Mouse (Mus musculus) embryonic stem cell, embryonic (primary cell): ENCODE data around the gene Mrm3.

Experiments
- CTCF ChIA-PET, 4 experiments: fragments of 300-600 bp in 2 of 4; fragments of 350-600 bp in 2 of 4; sonication (Branson Sonifier 250); formaldehyde crosslinking; loops; one replicate each; lab custom pipeline; 2022; ENCODE audit warnings: inconsistent platforms in 2 of 4; lab: Charles Lee
- POLR2A ChIA-PET, 4 experiments: fragments of 300-600 bp in 2 of 4; fragments of 350-600 bp in 2 of 4; sonication (Branson Sonifier 250); formaldehyde crosslinking; loops; one replicate each; lab custom pipeline; 2022; ENCODE audit warnings: antibody characterized with exemption in 4 of 4, inconsistent platforms in 1 of 4; lab: Charles Lee

Mrm3 gene

DNA sequence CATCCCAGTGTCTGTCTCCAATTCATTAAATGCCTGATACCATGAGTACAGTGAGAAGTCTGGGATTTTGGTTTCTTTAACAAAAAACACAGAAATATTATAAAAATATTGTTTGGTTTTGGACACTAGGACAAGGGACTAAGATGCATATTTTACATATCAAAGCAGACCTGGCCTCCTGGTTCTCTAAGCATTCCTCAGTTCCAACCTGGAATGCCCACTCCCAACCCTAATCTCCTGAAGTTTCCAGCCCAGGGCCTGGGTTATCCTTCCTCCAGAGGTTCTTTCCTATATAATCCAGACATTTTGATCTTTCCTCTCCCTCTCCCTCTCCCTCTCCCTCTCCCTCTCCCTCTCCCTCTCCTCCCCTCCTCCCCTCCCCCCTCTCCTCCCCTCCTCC, 18.5 kb upstream of the Mrm3 start:
- ChIA-PET CTCF (interaction anchor here in 3 of 4 experiments (0.7 to 0.8 kb wide), 3 partner anchors 181 to 470 kb away, joined by 4 to 11 read pairs (median 5); no protein-coding TSS in a partner anchor), POLR2A (interaction anchor here in 2 of 4 experiments (0.7 to 1.2 kb wide), 5 partner anchors 7 to 199 kb away, joined by 3 to 4 read pairs (median 3); partner anchors contain the start of genes Dbil5 (in 2 of the 2) and Gemin4 (in 2 of the 2))

DNA sequence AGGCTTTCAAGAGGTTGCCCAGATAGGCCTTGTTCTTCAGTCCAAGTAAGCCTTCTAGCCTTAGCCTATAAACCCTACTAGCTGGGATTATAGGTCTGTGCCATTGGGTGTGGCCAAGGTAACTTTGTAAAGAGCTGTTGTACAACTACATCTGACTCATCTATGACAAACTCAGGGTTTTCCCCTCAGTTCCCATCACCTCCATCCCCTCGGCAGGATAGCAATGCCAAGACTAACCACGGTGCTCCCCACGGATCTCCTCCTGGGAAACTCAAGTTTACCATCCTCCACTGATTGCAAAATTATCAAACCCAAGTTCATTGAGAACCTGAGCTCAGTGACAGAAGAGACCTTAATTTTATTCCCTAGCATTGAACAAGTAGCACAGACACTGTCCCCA, 7.4 kb upstream of the Mrm3 start:
- ChIA-PET POLR2A (interaction anchor here in 1 of 4 experiments (2.0 kb wide), 1 partner anchor 19 kb away, joined by 6 read pairs; the partner anchor contains the start of genes Dbil5 and Gemin4), CTCF (interaction anchor here in 1 of 4 experiments (1.5 kb wide), 1 partner anchor 19 kb away, joined by 3 read pairs; the partner anchor contains the start of genes Dbil5 and Gemin4)

DNA sequence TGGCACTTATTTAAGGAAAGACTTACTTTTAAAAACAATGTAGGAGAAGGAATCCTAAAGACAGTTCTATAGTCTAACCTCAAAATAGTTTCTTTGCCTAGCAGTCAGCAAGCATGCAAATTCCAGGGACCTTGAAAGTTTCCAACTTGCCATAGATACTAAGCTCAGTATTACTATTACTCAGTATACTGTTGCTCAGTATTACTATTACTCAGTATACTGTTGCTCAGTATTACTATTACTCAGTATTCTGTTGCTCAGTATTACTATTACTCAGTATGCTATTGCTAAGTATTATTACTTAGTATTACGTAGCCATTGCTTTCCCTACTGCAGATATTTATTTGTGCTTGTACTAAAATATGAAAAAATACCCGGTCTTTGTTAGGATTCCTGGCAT, 3.8 kb upstream of the Mrm3 start:
- POLR2A ChIA-PET = interaction anchor here in 3 of 4 experiments (0.8 to 2.5 kb wide), 5 partner anchors 8 to 167 kb away, joined by 3 to 5 read pairs (median 4); partner anchors contain the start of genes Dbil5 (in 1 of the 3), Gemin4 (in 1 of the 3) and Timm22 (in 1 of the 3)
- CTCF ChIA-PET = interaction anchor here in 1 of 4 experiments (1.5 kb wide), 1 partner anchor 147 kb away, joined by 3 read pairs; no protein-coding TSS in a partner anchor

DNA sequence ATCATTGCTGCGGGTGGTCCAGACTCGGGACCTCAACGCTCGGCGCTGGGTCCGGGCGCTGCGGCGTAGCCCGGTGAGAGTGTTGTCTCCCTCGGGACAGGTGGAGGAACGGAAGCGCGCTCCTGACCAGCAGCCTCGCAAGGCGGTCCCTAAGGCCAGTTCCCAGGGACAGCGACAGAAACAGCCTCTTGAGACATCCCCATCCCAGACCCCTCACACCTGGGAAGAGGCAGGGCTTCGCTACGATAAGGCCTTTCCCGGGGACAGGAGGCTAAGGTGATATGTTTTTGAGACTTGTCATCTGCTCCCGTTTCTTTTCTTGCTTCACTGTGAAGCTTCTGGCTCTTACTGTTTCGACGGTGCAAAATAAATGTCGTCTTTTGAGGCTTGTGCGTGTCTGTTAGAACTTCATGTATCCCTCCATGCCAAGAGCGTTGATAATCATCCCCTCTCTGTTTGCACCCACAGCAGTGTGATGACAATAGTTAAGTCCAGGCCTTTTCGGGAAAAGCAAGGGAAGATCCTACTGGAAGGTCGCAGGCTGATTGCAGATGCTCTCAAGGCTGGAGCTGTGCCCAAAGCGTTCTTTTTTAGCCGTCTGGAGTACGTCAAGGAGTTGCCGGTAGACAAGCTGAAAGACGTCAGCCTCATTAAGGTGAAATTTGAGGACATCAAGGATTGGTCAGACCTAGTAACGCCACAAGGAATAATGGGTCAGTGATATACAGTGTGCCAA, 464 bp downstream of the Mrm3 start:
- POLR2A ChIA-PET = interaction anchor here (0.6 to 2.4 kb wide), 25 partner anchors 9 to 497 kb away, joined by 3 to 11 read pairs (median 4); partner anchors contain the start of genes Dbil5 (in 2 of the 4), Gemin4 (in 2 of the 4), Nxn (in 1 of the 4) and Timm22 (in 1 of the 4)
- CTCF ChIA-PET = interaction anchor here (0.6 to 1.4 kb wide), 6 partner anchors 9 to 167 kb away, joined by 3 to 5 read pairs (median 4); partner anchors contain the start of gene Timm22 (in 1 of the 4)

DNA sequence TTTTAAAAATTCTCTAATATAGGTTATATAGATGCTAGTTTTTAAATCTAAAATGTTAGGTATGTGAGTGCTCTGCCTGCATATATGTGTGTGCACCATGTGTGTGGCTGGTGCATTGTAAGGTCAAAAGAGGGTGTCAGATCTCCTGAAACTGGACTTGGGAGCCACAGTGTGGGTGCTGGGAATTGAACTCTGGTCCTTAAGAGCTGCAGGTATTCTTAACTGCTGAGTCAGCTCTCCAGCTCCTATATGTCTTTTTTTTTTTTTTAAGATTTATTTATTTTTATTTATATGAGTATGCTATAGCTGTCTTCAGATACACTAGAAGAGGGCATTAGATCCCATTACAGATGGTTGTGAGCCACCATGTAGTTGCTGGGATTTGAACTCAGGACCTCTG, 2.9 kb downstream of the Mrm3 start:
- CTCF ChIA-PET = interaction anchor here in 2 of 4 experiments (0.7 to 2.2 kb wide), 6 partner anchors 29 to 164 kb away, joined by 3 to 6 read pairs (median 3); partner anchors contain the start of genes Nxn (in 2 of the 2), Dbil5 (in 1 of the 2), Gemin4 (in 1 of the 2) and Timm22 (in 1 of the 2)
- POLR2A ChIA-PET = interaction anchor here in 1 of 4 experiments (0.9 to 1.4 kb wide), 2 partner anchors 38 to 161 kb away, joined by 3 to 5 read pairs; partner anchors contain the start of gene Timm22

DNA sequence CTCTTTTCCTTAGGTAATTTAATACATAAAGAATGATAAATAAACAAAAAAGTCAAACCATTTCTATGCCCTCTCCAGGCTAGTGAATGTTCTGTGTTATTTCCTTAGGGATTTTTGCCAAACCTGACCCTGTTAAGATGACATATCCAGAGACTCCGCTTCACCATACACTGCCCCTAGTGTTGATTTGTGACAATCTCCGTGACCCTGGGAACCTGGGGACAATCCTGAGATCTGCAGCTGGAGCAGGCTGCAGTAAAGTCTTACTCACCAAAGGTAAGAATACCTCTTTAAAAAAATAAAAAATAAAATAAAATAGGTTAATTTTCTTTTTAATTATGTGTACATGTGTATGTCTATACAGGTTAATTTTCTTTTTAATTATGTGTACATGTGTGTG, 3.7 kb downstream of the Mrm3 start:
- CTCF ChIA-PET = interaction anchor here in 3 of 4 experiments (0.5 to 2.2 kb wide), 10 partner anchors 17 to 207 kb away, joined by 3 to 9 read pairs (median 4); partner anchors contain the start of genes Nxn (in 2 of the 3) and Timm22 (in 1 of the 3)
- POLR2A ChIA-PET = no interaction called here

DNA sequence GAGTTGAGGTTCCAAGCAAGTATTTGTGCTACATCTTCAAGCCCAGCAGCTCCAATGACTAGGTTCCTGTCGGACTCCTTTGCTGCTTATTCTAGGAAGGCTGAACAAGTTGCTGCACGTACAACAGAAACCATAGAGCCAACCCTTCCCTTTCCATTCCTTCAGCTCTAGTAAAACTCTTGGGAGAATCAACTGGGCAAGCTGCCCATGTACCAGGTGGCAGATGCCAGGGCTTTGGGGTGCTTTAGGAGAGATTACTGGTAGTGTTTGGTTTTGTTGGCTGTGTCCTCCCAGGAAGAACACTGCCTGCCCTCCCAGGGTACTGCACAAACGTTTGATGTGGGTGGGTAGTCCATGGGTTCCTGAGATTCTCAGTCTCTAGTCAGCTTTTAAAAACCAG, 8.5 kb downstream of the Mrm3 start:
- ChIA-PET CTCF (interaction anchor here in 3 of 4 experiments (0.5 to 3.4 kb wide), 6 partner anchors 11 to 193 kb away, joined by 3 to 51 read pairs (median 11); no protein-coding TSS in a partner anchor), POLR2A (interaction anchor here in 3 of 4 experiments (0.8 to 3.2 kb wide), 8 partner anchors 8 to 156 kb away, joined by 3 to 19 read pairs (median 8); partner anchors contain the start of genes Timm22 (in 2 of the 3), Glod4 (in 1 of the 3) and Mrm3 (in 1 of the 3))

DNA sequence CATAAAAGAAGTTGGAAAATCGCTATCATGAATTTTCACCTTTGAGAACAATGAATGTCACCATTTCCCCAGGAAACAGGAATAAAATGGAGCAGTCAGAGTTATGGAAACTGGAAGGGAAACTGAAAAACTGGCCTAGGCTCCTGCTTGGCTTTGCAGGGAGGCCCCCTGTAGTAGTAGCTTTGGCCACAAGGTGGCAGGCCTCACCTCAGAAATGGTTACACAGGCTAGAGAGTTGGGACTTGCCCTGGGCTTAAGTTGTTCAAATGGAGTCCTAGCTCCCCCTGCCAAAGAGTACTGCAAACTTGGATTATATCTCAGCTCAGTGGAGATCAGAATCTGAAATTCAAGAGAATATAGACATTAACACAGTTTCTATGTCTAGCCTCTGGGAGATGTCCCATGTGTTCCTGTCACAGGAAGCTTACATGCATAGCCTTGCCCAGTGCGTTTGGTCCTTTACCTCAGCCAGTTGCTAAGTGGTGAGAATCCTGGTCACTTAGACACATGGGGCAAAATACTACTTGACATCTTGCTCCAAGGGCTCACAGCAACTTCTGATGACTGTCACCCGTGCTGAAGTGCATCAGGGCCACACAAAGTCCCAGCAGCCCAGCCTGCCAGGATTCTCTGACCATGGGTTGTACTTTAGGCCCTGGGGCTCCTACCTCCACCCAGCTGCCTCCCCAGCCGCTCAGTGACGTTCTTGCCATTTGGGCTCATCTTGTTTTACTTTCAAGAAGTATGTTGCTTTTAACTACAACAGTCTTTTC, 9.8 kb downstream of the Mrm3 start:
- ChIA-PET CTCF (interaction anchor here (0.5 to 3.4 kb wide), 63 partner anchors 9 to 514 kb away, joined by 3 to 51 read pairs (median 5); partner anchors contain the start of genes Timm22 (in 4 of the 4), Nxn (in 3 of the 4), Glod4 (in 2 of the 4) and Mrm3 (in 2 of the 4)), POLR2A (interaction anchor here (0.5 to 3.2 kb wide), 31 partner anchors 8 to 1728 kb away, joined by 3 to 19 read pairs (median 4); partner anchors contain the start of genes Timm22 (in 4 of the 4), Nxn (in 3 of the 4), Glod4 (in 2 of the 4) and Mrm3 (in 2 of the 4))

DNA sequence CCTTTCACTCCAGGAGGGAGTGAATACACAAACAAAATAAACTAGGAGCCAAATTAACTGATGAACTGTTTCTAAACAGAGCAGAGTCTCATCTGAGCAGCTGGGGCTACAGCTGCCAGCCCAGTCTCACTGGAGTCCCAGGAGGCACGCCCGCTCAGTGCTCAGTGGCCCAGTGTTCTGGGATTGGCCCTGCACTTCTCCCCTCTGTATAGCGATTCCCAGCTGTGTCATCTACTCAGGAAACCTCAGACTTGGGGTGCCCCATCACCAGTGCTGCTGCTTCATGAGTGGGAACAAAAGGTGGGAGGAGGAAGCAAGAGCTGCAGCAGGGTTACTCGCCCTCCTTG, 10.4 kb downstream of the Mrm3 start:
- POLR2A ChIA-PET = interaction anchor here (0.5 to 3.2 kb wide), 27 partner anchors 9 to 154 kb away, joined by 3 to 19 read pairs (median 5); partner anchors contain the start of genes Timm22 (in 4 of the 4), Nxn (in 3 of the 4), Glod4 (in 2 of the 4) and Mrm3 (in 2 of the 4)
- CTCF ChIA-PET = interaction anchor here (0.6 to 3.4 kb wide), 53 partner anchors 9 to 202 kb away, joined by 3 to 51 read pairs (median 5); partner anchors contain the start of genes Timm22 (in 4 of the 4), Nxn (in 3 of the 4), Glod4 (in 2 of the 4) and Mrm3 (in 2 of the 4)

DNA sequence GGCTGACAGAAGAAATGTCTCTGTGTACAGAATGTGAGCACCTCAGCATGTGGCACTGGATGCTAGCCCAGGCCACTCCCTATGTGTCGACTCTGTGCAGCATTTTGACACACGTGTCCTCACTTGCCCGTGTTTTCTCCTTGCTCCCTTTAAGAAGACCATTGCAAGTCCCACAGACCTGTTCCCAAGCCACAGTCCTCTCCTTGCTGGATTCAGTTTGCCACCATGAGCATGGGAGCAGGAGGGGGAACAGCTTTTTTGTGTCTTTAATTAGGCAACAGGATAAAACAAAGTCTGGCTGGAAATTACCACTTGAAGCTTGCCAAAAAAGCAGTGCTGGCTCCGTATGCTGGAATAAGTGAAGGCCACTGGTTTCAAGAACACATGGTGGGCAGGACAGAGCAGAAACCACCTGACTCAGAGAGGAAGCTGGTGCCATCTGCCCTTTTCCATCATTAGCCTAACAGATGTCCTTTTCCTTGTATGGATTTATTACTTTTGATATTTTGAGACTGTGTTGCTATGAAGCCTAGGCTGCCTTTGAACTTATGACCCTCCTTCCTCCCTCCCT, 12.0 kb downstream of the Mrm3 start:
- POLR2A ChIA-PET = interaction anchor here in 1 of 4 experiments (0.5 to 1.5 kb wide), 5 partner anchors 11 to 151 kb away, joined by 3 to 5 read pairs (median 4); partner anchors contain the start of gene Timm22

DNA sequence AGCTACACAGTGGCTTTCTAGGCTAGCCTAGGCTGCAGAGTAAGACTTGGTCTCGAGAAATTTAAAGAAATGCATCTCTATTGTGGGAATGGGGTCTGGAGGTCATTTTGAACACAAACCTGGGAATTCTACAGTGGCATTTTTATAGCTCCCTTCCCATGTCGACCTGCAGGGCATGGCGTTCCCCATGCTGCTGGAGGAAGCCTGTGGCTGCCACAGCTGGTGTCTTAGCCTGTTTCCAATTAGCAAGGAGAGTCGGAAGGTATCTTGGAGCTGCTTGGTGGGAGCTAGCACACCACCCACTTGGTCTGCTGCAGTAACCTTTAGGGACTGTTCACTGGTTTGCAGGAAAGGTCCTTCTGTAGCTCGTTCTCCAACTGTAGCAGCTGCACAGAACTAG, 12.6 kb downstream of the Mrm3 start:
- CTCF ChIA-PET = interaction anchor here (0.5 to 2.7 kb wide), 13 partner anchors 14 to 154 kb away, joined by 3 to 11 read pairs (median 3); partner anchors contain the start of genes Timm22 (in 2 of the 4), Dbil5 (in 1 of the 4) and Gemin4 (in 1 of the 4)
- POLR2A ChIA-PET = interaction anchor here in 1 of 4 experiments (0.5 to 1.5 kb wide), 7 partner anchors 10 to 150 kb away, joined by 3 to 5 read pairs (median 3); partner anchors contain the start of gene Timm22

More for the DNA sequence above, 12.0 kb downstream of the Mrm3 start:
- CTCF ChIA-PET = interaction anchor here (0.5 to 2.7 kb wide), 10 partner anchors 17 to 155 kb away, joined by 3 to 11 read pairs (median 4); partner anchors contain the start of genes Dbil5 (in 1 of the 4), Gemin4 (in 1 of the 4) and Timm22 (in 1 of the 4)

DNA sequence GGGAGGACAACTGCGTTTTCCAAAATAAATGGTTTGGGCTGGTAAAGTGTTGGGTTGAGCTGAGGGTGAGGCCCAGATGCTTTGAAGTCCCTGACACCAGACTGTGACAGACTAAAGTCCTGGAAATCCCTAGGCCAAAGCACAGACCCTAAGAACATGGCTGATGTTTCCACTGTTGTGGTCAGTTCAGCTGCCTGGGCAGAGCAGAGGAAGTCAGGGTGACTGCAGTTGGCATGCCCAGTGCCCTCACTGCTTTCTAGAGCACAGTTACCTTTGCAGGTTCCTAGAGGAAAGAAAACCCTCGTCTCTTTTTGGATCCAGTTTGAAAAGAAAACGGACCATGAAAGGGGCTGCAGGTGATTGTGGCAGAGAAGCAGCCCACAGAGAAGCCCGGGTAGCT, 13.9 kb downstream of the Mrm3 start:
- ChIA-PET CTCF (interaction anchor here in 3 of 4 experiments (1.0 to 2.7 kb wide), 7 partner anchors 130 to 153 kb away, joined by 3 to 8 read pairs (median 4); partner anchors contain the start of gene Timm22 (in 3 of the 3)), POLR2A (interaction anchor here in 2 of 4 experiments (0.5 to 1.7 kb wide), 5 partner anchors 9 to 381 kb away, joined by 3 to 6 read pairs (median 4); partner anchors contain the start of gene Timm22 (in 1 of the 2))

DNA sequence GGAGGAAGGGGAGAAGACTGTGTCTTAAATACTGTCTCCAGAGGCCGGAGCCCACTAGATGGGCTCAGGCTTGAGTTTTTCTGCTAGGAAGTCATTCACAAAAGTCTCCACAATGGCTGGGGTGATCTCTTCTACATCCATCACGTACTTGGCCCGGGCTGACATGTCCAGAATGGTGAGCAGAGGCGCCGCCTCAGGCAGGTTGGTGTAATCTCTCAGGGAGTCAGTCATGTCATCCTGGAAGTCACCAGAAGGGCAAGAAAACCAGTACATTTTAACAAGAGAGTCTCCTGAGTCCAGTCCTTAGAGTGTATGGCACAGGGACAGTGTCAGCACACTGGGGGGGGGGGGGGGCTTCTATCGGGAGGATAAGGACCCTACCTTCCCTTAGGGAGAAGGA, 15.0 kb downstream of the Mrm3 start:
- POLR2A ChIA-PET = no interaction called here
- CTCF ChIA-PET = interaction anchor here in 1 of 4 experiments (1.0 to 2.2 kb wide), 2 partner anchors 128 to 152 kb away, joined by 3 to 8 read pairs; no protein-coding TSS in a partner anchor

DNA sequence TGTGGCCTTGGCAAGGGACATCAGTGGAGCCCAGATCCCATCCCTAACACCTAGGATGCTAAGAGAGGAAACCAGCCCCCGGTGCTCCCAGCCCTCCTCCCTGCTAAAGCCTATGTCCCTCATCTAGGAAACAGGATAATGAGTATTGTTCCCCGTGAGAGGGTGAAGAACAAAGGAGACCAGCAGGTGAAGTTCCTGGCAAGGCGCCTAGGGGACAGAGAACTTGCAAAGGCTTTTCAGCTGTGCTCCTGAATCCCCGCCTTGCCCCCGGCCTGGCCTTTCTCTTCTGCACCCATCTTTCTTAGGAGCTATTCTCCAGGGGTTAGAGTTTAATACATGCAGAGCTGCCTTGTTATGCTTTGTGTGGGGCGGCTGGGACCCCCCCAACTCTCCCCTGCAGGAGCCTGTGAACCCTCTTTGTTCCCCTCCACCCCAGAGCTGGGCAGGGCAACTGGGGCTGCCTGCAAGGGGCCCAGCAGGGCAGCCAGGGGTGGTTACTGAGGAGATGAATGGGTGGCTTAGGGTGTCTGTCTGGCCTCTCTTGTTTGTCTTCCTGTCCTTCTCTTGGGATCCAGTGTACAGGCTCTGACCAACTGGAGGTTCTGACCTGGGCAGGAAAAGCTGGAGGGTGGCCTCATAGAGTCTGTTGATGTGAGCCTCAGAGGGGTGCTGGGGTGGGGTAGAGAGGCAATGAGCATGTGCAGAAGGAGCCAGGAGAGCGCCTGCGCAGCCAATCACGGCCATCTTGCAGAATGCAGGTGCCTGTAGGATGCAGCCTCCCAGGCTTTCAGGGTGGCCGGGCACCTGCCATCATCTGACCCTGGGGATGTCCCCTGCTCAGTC, 16.9 kb downstream of the Mrm3 start:
- CTCF ChIA-PET = interaction anchor here in 1 of 4 experiments (1.0 kb wide), 1 partner anchor 138 kb away, joined by 3 read pairs; no protein-coding TSS in a partner anchor
- POLR2A ChIA-PET = interaction anchor here in 2 of 4 experiments (0.6 to 4.3 kb wide), 9 partner anchors 8 to 146 kb away, joined by 3 to 18 read pairs (median 4); partner anchors contain the start of gene Timm22 (in 1 of the 2)

DNA sequence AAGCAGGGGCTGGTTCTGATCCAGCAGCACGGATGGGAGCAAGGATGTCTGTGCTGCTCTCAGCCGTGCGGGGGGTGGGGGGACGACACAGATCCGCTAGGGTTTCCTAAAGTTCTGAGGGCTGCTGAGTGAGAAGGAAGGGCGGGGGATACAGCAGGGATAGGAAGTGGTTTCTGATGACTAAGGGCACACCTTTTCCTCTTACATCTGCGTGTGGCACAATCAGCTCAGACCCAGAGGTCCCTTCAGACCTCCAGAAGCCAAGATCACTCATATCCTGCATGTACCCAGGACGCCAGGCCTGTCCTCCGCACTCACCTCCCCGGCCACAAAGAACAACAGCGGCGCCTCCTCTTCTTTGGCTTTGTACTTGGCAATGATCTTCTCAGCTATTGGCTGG, 17.7 kb downstream of the Mrm3 start:
- ChIA-PET CTCF (interaction anchor here in 3 of 4 experiments (0.9 to 3.4 kb wide), 5 partner anchors 8 to 137 kb away, joined by 3 to 21 read pairs (median 3); partner anchors contain the start of genes Dbil5 (in 1 of the 3) and Gemin4 (in 1 of the 3)), POLR2A (interaction anchor here in 3 of 4 experiments (0.6 to 4.3 kb wide), 10 partner anchors 9 to 152 kb away, joined by 3 to 18 read pairs (median 6); partner anchors contain the start of gene Timm22 (in 1 of the 3))
